Mouse (Mus musculus) testis, adult 2 months (tissue): ENCODE measurements around the gene Sgpp2. TPM values are rescaled to one million over a fixed set of nuclear protein-coding genes. Genes with fewer than 3 reads are reported as not detected.

Source experiments
- H3K27ac ChIP-seq: fragments of 200-500 bp; 2 replicates; pipeline ENCODE4 v1.5.1; 2012; ENCODE audit warnings: low read depth, low read length; ENCODE audit not compliant: control insufficient read depth, insufficient read depth
- H3K27me3 ChIP-seq: fragments of 200-500 bp; 2 replicates; pipeline ENCODE4 v1.6.1; 2012; ENCODE audit warnings: mild to moderate bottlenecking, low read length, moderate library complexity; ENCODE audit not compliant: control insufficient read depth, insufficient read depth
- H3K36me3 ChIP-seq: fragments of 200-500 bp; 2 replicates; pipeline ENCODE4 v1.6.1; 2012; ENCODE audit warnings: mild to moderate bottlenecking, low read length; ENCODE audit not compliant: control insufficient read depth, insufficient read depth
- H3K4me1 ChIP-seq: fragments of 200-500 bp; 2 replicates; pipeline ENCODE4 v1.6.1; 2012; ENCODE audit warnings: low read length; ENCODE audit not compliant: control insufficient read depth, insufficient read depth
- H3K4me3 ChIP-seq: fragments of 200-500 bp; 2 replicates; pipeline ENCODE4 v1.5.1; 2012; ENCODE audit warnings: low read depth, mild to moderate bottlenecking, low read length, moderate library complexity, mixed read lengths; ENCODE audit not compliant: control insufficient read depth
- CTCF ChIP-seq: fragments of 200-500 bp; IDR thresholded peaks from 2 replicates; pipeline ENCODE4 v1.5.1; 2012; ENCODE audit warnings: low read depth, mild to moderate bottlenecking, inconsistent platforms, low read length, moderate library complexity; ENCODE audit not compliant: control insufficient read depth, insufficient read depth, insufficient replicate concordance
- POLR2A ChIP-seq: fragments of 200-500 bp; IDR thresholded peaks from 2 replicates; pipeline ENCODE4 v1.6.1; 2012; ENCODE audit warnings: low read depth, mild to moderate bottlenecking, inconsistent platforms, low read length, moderate library complexity; ENCODE audit not compliant: control insufficient read depth
- polyA plus RNA-seq: library from polyadenylated mRNA; depleted of rRNA; stranded (reverse); fragments of >200 nt; gene quantifications from 2 replicates; pipeline ENCODE4 v1.2.3, GENCODE M21; 2012; rRNA removed

Gene Sgpp2
- polyA plus RNA-seq, result 8.7 and 10.1 TPM in 2 replicates

DNA sequence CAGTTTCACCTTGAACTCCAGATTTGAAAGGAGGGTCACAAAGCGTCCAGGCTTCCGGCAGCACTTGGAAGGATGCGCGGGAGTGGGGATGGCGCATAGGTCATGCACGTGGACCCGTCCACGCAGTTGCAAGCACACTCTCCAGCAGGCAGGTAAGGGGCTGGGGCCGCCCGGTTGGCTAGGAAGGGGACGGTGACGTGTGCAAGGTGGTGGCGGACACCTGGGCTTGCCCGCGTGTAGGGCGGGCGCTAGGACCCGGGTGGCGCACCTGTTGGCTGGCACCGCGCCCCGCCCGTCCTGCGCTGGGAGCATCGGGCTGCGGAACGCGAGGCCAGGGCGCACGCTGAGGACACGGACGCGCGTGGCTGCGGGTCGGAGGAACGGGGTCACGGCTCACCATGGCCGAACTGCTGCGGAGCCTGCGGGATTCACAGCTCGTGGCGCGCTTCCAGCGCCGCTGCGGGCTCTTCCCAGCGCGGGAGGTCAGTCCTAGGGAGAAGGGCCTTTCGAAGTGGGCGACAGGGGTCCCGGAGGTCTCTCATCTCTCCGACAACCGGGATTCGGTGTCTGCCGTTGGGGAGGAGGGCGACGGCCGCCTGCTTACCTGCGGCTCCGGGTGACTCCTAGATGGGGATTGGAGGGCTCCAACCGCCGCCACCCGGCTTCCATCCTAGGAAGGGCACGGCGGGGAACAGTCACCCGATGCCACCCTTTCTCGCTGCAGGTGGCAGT lies at the start of gene Sgpp2:
Sgpp2 (plus strand) TSS at position 325 of the 732 bp plus-strand sequence.
- Histone ChIP-seq H3K4me1 (peaks cover 18% of the 10 kb centered on the region), H3K4me3 (peak within 1 kb of the TSS; percentile 85), H3K36me3 (no peaks in the 10 kb centered on the region), H3K27ac (0 out of 2 replicates have a peak within 1 kb of the TSS, but pooled peaks have one; percentile 4), H3K27me3 (no peaks in the 10 kb centered on the region)
- TF ChIP-seq POLR2A (peak; percentile 37; the same call in 1 of the 2 replicates), CTCF (no peak)

DNA sequence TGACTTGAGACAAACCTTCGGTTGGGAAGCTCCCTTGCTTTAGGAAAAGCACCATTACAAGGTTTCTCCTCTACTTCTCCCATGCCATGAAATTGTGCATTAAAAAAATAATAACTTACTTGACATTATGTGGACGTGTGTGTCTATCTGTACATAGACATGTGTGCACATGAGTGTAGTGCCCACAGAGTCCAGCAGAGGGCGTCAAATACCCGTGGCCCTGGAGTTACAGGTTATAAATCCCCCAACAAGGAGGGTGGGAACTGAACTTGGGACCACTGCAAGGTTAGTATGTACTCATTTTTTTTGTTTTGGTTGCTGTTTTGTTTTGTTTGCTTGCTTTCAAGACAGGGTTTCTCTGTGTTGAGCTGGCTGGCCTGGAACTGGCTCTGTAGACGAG lies 42.6 kb upstream of the Sgpp2 start:
- Histone ChIP-seq H3K36me3 (no peaks in the 10 kb centered on the region), H3K4me1 (no peaks in the 10 kb centered on the region), H3K27ac (no peak overlapping the region), H3K4me3 (no peak overlapping the region), H3K27me3 (no peaks in the 10 kb centered on the region)
- TF ChIP-seq CTCF, result peak; percentile 72; the same call in 1 of the 2 replicates
- no peak for TF ChIP-seq POLR2A

DNA sequence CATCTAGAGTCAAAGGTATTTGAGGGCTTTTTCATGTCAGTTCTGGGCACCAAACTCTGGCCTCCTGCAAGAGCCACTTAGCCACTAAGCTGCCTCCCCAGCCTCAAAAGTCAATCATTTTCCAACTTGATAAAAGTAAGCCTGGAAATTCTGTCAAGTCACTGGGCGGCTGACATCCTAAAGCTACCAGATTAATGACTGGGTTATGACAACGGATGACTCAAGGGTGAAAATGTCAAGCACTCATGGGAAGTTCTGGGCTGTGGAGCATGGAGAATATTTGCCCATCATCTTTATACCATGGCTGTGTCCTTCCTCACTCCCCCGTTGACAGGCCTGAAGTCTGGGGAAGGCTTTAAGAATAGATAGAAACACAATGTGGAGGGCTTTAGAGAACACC lies 37.2 kb upstream of the Sgpp2 start:
- Histone ChIP-seq H3K27me3 (no peaks in the 10 kb centered on the region), H3K4me1 (no peaks in the 10 kb centered on the region), H3K4me3 (no peak overlapping the region), H3K36me3 (no peaks in the 10 kb centered on the region), H3K27ac (no peak overlapping the region)
- TF ChIP-seq CTCF (no peak), POLR2A (no peak)

DNA sequence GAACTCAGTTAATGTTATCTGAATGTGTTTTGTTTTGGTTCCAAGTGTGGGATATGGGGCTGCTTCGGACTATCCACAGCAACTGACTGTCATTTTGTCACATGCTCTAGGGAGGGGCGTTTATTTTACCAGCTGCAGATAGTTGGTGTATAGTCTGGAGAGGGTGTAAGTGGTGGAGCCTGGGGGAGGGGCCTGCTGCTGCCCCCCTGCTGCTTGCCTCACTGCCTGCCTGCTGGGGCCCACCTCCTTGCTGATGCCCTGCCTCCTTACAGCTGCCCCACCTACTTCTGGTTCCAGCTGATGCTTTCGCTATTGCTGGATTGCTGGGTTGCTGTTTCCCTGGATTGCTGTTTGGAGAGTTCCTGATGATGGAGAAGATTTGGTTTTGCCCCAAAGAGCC lies 31.0 kb upstream of the Sgpp2 start:
- TF ChIP-seq CTCF (no peak), POLR2A (no peak)
- no peaks in the 10 kb centered on the region for H3K36me3 ChIP-seq
- H3K27me3 ChIP-seq, result no peaks in the 10 kb centered on the region
- H3K4me1 ChIP-seq, result no peaks in the 10 kb centered on the region
- H3K4me3 ChIP-seq, result no peak overlapping the region
- H3K27ac ChIP-seq, result no peak overlapping the region

DNA sequence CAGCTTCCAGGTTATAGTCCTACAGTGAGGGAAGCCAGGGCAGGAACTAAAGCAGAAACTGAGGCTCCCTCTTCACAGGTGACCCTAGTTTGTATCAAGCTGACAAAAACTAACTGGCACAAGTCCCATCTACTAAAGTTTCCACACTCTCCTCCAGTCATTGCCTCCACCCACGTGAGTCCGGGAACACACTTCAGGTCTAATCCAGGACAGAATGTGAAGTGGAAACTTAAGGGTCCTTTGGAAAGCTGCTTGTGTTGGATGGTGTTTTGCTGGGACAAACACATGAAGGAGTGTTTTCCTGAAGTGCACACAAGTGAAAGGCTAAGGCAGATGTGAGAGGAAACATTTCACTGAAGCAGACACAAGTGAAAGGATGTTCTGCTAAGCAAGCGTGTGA lies 17.7 kb upstream of the Sgpp2 start:
- H3K27ac ChIP-seq, result no peak overlapping the region
- H3K4me3 ChIP-seq, result no peak overlapping the region
- TF ChIP-seq CTCF (no peak), POLR2A (no peak)
- H3K36me3 ChIP-seq, result no peaks in the 10 kb centered on the region
- no peaks in the 10 kb centered on the region for H3K4me1 ChIP-seq
- no peaks in the 10 kb centered on the region for H3K27me3 ChIP-seq

DNA sequence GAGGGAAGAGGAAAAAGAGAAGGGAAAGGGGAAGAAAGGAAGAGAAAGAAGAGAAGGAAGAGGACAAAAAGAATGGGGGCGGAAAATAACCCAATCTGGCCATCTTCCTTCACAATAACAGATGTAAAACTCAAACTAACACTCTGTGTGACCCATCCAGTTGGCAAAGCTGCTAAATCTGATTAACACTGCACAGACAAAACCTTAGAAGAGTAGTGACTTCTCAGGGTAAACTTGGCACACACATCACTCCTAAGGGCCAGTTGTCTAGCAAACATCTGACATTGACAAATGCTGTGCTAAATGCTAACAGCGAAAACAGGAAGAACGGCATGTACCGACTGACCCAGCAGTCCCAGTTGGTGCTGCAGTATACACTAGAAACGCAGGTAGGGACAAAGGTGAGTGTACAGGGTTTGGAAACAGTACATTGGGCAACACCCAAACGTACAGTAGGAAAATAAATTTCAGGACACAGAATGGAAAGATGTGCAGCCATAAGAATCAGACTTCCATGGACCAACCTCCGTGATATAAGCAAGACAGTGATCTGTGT lies 10.4 kb upstream of the Sgpp2 start:
- TF ChIP-seq POLR2A, result no peak
- no peak for TF ChIP-seq CTCF
- Histone ChIP-seq H3K4me1 (no peaks in the 10 kb centered on the region), H3K36me3 (no peaks in the 10 kb centered on the region), H3K4me3 (no peak overlapping the region), H3K27me3 (no peaks in the 10 kb centered on the region), H3K27ac (no peak overlapping the region)

DNA sequence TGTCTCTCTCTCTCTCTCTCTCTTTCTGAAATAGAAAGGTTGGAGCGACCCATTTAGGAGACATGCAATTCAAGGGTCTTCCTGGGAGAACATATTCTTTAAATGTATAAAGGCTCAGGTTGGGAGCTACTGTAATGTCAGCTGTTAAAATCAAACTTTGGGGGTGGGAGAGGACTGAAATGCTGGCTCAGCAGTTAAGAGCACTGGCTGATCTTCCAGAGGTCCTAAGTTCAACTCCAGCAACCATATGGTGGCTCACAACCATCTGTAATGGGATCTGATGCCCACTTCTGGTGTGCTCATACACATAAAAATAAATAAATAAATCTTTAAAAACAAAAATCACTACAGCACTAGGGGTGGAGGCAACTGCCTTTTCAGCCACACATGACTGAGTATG lies 1.5 kb upstream of the Sgpp2 start:
- H3K27me3 ChIP-seq, result no peaks in the 10 kb centered on the region
- H3K4me1 ChIP-seq, result peaks cover 18% of the 10 kb centered on the region
- H3K4me3 ChIP-seq, result no peak overlapping the region
- TF ChIP-seq POLR2A (no peak), CTCF (no peak)
- no peaks in the 10 kb centered on the region for H3K36me3 ChIP-seq
- no peak overlapping the region for H3K27ac ChIP-seq

DNA sequence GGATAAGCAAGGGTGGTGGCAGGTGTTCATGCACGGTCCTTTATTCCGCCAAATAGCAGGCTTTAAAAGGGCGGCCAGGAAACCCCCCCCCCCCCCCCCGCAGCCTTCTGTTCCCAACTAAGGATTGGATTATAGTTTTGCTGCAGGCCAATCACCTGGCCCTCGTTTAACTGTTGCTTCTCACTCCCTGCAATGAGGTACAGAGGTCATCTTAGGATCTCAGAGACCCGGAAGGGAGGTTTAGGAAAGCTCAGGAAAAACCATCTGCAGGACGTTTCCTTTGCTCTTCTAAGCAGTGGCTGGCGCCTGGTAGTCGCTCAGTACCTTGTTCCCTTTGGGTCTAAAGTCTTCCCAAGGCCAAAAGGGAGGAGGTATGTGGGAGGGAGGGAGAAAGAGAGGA lies 865 bp upstream of the Sgpp2 start:
- H3K4me1 ChIP-seq, result peaks cover 18% of the 10 kb centered on the region
- no peak overlapping the region for H3K4me3 ChIP-seq
- no peak overlapping the region for H3K27ac ChIP-seq
- no peaks in the 10 kb centered on the region for H3K36me3 ChIP-seq
- H3K27me3 ChIP-seq, result no peaks in the 10 kb centered on the region
- no peak for TF ChIP-seq CTCF
- TF ChIP-seq POLR2A, result no peak
